Mouse (Mus musculus): ENCODE data around the gene Ergic1.

DNA sequence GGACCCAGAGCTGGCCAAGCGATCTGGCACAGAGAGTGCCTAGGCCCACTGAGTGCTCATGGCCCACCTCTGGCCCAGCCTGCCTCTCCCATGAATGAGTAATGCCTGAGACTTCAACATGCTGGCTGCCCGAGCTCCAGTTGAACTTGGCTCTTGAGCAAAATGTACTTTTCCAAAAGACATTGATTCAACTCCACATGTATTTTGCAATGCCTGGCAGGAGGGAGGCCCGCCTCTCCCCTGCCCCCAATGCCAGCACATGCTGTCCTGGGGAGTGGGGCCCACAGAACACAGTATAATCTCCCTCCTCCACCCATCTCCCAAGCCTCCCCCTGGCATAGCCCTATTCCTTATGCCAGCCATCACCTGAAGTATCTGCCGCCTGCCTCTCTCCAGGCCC lies 31.2 kb downstream of the Ergic1 start:
- TF ChIP-seq POLR2A (IDR thresholded peaks at IDR 0.05; ENCODE audit: borderline replicate concordance, extremely low read depth, insufficient read depth, insufficient read length, poor library complexity, severe bottlenecking) (no peak), CTCF (IDR thresholded peaks at IDR 0.05; ENCODE audit: borderline replicate concordance, extremely low read depth, insufficient read depth, insufficient read length) (no peak)

Measured in brain, embryonic 14.5 days (tissue).